ENCODE assay signal across 8 mouse cellular contexts in genomic region chr3:118433441-118434021, GRCm38 (mm10).
DNase-seq lines count a peak whose midpoint lies in the region; ATAC-seq and TF ChIP-seq lines count a peak whose summit lies in the region.

No protein-coding gene starts in this region.

- H3K27me3 ChIP-seq in lung, postnatal 0 days (replicated peaks; ENCODE audit: insufficient read depth, low read length): peaks cover 34% of the 10 kb centered on the region
- peaks cover 29% of the 10 kb centered on the region for H3K27me3 ChIP-seq in hindbrain, embryonic 13.5 days
- peaks cover 37% of the 10 kb centered on the region for H3K27me3 ChIP-seq in liver, postnatal 0 days (ENCODE audit: insufficient read depth, low read length)
- H3K27me3 ChIP-seq in stomach, embryonic 15.5 days (replicated peaks): peaks cover 37% of the 10 kb centered on the region

- 1% methylated on average over 30 of the region's 31 CpGs for WGBS in lung, postnatal 0 days
- WGBS in lung, adult 2 months: 3% methylated on average over 31 of the region's 31 CpGs
- under 1% methylated on average over 31 of the region's 31 CpGs for WGBS in hindbrain, embryonic 13.5 days
- WGBS in liver, postnatal 0 days (ENCODE audit: insufficient replicate concordance): 3% methylated on average over 31 of the region's 31 CpGs
- 1% methylated on average over 31 of the region's 31 CpGs for WGBS in stomach, embryonic 15.5 days

- H3K4me1 ChIP-seq in lung, postnatal 0 days (ENCODE audit: insufficient read depth, low read depth, low read length): no peaks in the 10 kb centered on the region; the same call in 1 of the 2 replicates
- no peaks in the 10 kb centered on the region for H3K4me1 ChIP-seq in lung, adult 2 months (ENCODE audit: control insufficient read depth, insufficient read depth, low read length)
- peaks cover 31% of the 10 kb centered on the region for H3K4me1 ChIP-seq in hindbrain, embryonic 13.5 days (replicated peaks)
- no peaks in the 10 kb centered on the region; the same call in 1 of the 2 replicates for H3K4me1 ChIP-seq in liver, postnatal 0 days (ENCODE audit: insufficient read depth)
- H3K4me1 ChIP-seq in stomach, embryonic 15.5 days: 0 out of 2 replicates have a peak, but pooled peaks cover 13% of the 10 kb centered on the region

- H3K27ac ChIP-seq in lung, postnatal 0 days (ENCODE audit: low read length): no peak overlapping the region
- H3K27ac ChIP-seq in hindbrain, embryonic 13.5 days: peak overlapping the region; percentile 87
- no peak overlapping the region for H3K27ac ChIP-seq in liver, postnatal 0 days (ENCODE audit: low read depth)
- H3K27ac ChIP-seq in stomach, embryonic 15.5 days: no peak overlapping the region

- ATAC-seq in lung, postnatal 0 days: no peak
- ATAC-seq in hindbrain, embryonic 13.5 days (ENCODE audit: low FRiP score): no peak
- no peak for ATAC-seq in liver, postnatal 0 days
- no peak for ATAC-seq in stomach, embryonic 15.5 days (ENCODE audit: insufficient read depth, low FRiP score, low read depth)

- H3K4me3 ChIP-seq in lung, postnatal 0 days (ENCODE audit: low read depth, low read length): peak overlapping the region; percentile 28
- no peak overlapping the region for H3K4me3 ChIP-seq in lung, adult 2 months (replicated peaks; ENCODE audit: extremely low read depth, low read depth, low read length)
- peak overlapping the region; percentile 58 for H3K4me3 ChIP-seq in hindbrain, embryonic 13.5 days
- H3K4me3 ChIP-seq in liver, postnatal 0 days (ENCODE audit: low read depth, low read length): peak overlapping the region; percentile 45
- peak overlapping the region; percentile 41 for H3K4me3 ChIP-seq in stomach, embryonic 15.5 days (replicated peaks)

- TF ChIP-seq POLR2A in lung, adult 2 months (IDR thresholded peaks at IDR 0.05; ENCODE audit: borderline replicate concordance, extremely low read depth, low read depth, low read length): no peak

- no peak for TF ChIP-seq CTCF in lung, postnatal 0 days (IDR thresholded peaks at IDR 0.05)
- no peak for TF ChIP-seq CTCF in lung, adult 2 months (IDR thresholded peaks at IDR 0.05; ENCODE audit: insufficient read depth, low read length)
- no peak for TF ChIP-seq CTCF in liver, postnatal 0 days (IDR thresholded peaks at IDR 0.05; ENCODE audit: low read depth)

- DNase-seq in adrenal gland, adult 2 months: peak; percentile 26
- DNase-seq in adrenal gland, adult 8-10 months: no peak
- no peak for DNase-seq in lung, postnatal 0 days (ENCODE audit: low spot score)
- no peak for DNase-seq in lung, adult 2 months
- peak; percentile 20 for DNase-seq in liver, postnatal 0 days
- DNase-seq in gastrocnemius, adult 18-20 months (ENCODE audit: low spot score): no peak

- H3K9ac ChIP-seq in lung, postnatal 0 days (replicated peaks; ENCODE audit: low read depth): no peak overlapping the region
- peak overlapping the region; percentile 82 for H3K9ac ChIP-seq in hindbrain, embryonic 13.5 days
- H3K9ac ChIP-seq in liver, postnatal 0 days (replicated peaks): no peak overlapping the region
- no peak overlapping the region for H3K9ac ChIP-seq in stomach, embryonic 15.5 days

- no peaks in the 10 kb centered on the region for H3K9me3 ChIP-seq in lung, postnatal 0 days (ENCODE audit: low read length)
- H3K9me3 ChIP-seq in hindbrain, embryonic 13.5 days: no peaks in the 10 kb centered on the region
- H3K9me3 ChIP-seq in liver, postnatal 0 days (ENCODE audit: low read length): no peaks in the 10 kb centered on the region
- no peaks in the 10 kb centered on the region for H3K9me3 ChIP-seq in stomach, embryonic 15.5 days

- H3K36me3 ChIP-seq in lung, postnatal 0 days (ENCODE audit: insufficient read depth, low read length): no peaks in the 10 kb centered on the region
- H3K36me3 ChIP-seq in hindbrain, embryonic 13.5 days: no peaks in the 10 kb centered on the region
- H3K36me3 ChIP-seq in liver, postnatal 0 days (replicated peaks; ENCODE audit: insufficient read depth, low read length): no peaks in the 10 kb centered on the region
- H3K36me3 ChIP-seq in stomach, embryonic 15.5 days: no peaks in the 10 kb centered on the region

- H3K4me2 ChIP-seq in lung, postnatal 0 days (replicated peaks; ENCODE audit: low read depth, low read length): peak overlapping the region; percentile 55
- H3K4me2 ChIP-seq in hindbrain, embryonic 13.5 days: peak overlapping the region; percentile 95
- peak overlapping the region; percentile 68 for H3K4me2 ChIP-seq in liver, postnatal 0 days (ENCODE audit: low read depth, low read length)
- H3K4me2 ChIP-seq in stomach, embryonic 15.5 days: peak overlapping the region; percentile 83

- TF ChIP-seq EP300 in lung, postnatal 0 days (IDR thresholded peaks at IDR 0.05): no peak
- TF ChIP-seq EP300 in liver, postnatal 0 days (IDR thresholded peaks at IDR 0.05; ENCODE audit: low read depth): no peak

Comparison
In these comparisons a context has a peak if more than half of its experiments do, and no peak if none do; other contexts are left out.
1. DNase-seq: peak in adrenal gland, adult 2 months (single experiment) and liver, postnatal 0 days (single experiment); none in adrenal gland, adult 8-10 months (single experiment), lung, postnatal 0 days (single experiment), lung, adult 2 months (single experiment) and gastrocnemius, adult 18-20 months (single experiment).
2. Peak in every context shown above with its lines, with median percentiles within 50 percentile points of each other: H3K4me2 ChIP-seq.